Mouse (Mus musculus) megakaryocyte, embryonic 14.5 days (primary cell): ENCODE data around the gene Tfb2m.

ENCODE experiments used
- FLI1 ChIP-seq: IDR thresholded peaks from 2 replicates; pipeline ENCODE4 v1.6.1; 2012; ENCODE audit warnings: low read length, inconsistent platforms, mixed read lengths
- GATA1 ChIP-seq: IDR thresholded peaks from 3 replicates; pipeline ENCODE4 v1.6.1; 2012; ENCODE audit warnings: mixed read lengths, low read length, inconsistent platforms, borderline replicate concordance

- TF ChIP-seq GATA1 (no peak), FLI1 (no peak)
Measured at GRCm38 (mm10) chr1:179553197-179553948, 7.3 kb upstream of the Tfb2m start.
